Mouse (Mus musculus) adrenal gland, postnatal 4 days (tissue): ENCODE measurements around the gene Orm1. TPM values are rescaled to one million over a fixed set of nuclear protein-coding genes. Genes with fewer than 3 reads are reported as not detected.
A peak's percentile ranks its signal among the peaks of the same experiment; 100 is the strongest.

ENCODE experiments used
- DNase-seq, 2 experiments: peaks; one replicate each; pipeline ENCODE4 v3.0.0; 2021 to 2022; ENCODE audit warnings: low spot score in 2 of 2, mixed read lengths in 2 of 2
- total RNA-seq, 2 experiments: library from RNA; stranded (reverse); gene quantifications; 2 replicates each; pipeline ENCODE4 v1.2.3; 2021

The Orm1 gene
- total RNA-seq, 2 experiments from 2014 or later = 1.2 to 1.6 TPM

DNA sequence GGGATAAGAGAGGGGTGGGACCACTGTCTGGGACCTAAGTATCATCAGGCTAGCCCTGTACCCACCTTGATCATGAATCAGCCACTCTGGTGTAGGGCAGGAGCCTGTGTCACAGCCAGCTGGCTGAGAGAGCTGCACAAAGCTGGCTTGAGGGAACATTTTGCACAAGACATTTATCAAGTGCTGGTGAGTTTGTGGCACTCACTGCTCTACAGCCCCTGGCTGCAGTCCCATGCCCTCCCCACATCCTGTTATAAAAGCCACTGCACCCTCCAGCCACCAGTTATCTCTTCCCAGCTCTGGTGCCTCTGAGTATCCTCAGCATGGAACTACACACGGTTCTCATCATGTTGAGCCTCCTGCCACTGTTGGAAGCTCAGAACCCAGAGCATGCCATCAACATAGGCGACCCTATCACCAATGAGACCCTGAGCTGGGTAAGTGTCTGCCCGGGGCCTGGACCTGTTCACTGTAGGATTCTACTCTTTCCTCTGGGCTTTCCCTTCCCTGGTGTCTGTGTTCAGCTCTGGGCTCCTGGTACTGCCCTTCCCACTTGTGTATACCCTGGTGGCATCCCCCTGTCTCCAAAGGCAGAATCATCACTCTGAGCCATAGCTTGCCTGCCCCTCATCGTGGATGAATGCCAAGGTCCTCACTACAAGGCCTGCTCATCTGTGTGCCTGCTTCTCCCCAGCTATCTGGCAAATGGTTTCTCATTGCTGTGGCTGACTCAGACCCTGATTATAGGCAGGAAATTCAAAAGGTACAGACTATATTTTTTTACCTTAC lies 11.7 kb downstream of the Orm1 start, which contains the start of gene Orm3:
Gene Orm3 (plus strand): TSS at position 286 of the 789 bp plus-strand sequence.
- DNase-seq = no peak

DNA sequence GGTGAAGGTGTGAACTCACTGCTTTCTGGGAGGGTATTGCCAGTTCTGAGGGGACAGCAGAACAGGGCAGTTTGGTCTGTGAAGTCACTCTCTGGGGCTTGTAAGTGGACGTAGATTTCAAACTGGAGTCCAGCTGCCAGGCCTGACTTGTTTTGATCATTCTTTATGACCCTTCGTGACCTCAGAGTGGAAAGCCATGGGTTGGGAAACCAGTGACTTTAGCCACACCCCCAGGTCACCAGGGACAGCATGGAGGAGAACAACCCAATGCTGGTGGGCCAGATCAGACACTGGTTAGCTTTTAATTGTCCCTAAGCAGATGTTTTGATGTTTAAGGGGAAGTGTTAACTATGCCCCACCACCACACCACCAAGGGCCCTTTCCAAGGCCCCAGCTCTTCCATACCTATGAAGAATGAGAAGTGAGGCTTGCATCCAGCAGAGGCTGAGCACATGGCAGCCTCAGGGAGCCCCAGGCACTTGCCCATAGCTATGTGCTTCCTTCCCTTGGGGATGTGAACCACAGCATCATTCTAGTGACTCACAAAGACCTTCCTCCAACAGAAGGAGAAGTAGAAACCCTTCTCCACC lies 12.7 kb downstream of the Orm1 start:
- no peak for DNase-seq

DNA sequence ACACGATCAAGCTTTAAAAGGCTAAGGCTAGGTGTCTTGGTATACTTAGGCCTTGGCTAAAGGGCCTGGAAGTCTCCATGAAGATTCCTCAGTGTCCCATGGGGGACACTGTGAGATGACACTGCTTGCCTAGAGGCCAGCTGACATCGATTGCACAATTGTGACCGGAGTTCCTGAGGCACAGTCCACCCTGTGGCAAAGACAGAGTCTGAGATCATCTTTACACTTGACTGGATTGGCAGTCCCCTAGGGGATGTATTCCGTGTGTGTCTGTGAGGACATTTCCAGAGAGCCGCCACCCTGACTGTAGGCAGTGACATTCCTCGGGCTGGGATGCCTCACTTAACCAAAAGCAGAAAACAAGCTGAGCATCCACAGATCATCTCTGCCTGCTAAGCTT lies 15.5 kb downstream of the Orm1 start:
- DNase-seq = no peak

DNA sequence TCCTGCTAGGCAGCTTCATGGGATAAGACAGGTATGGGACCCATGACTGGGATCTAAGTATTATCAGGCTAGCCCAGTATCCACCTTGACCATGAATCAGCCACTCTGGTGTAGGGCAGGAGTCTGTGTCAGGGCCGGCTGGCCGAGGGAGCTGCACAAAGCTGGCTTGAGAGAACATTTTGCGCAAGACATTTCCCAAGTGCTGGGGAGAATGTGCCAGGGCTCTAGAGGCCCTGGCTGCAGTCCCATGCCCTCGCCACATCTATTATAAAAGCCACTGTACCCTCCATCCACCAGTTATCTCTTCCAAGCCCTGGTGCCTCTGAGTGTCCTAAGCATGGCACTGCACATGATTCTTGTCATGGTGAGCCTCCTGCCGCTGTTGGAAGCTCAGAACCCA lies 17.8 kb downstream of the Orm1 start, which contains the start of gene Orm2:
Gene Orm2 (plus strand): TSS at position 300 of the 400 bp plus-strand sequence.
- no peak for DNase-seq

DNA sequence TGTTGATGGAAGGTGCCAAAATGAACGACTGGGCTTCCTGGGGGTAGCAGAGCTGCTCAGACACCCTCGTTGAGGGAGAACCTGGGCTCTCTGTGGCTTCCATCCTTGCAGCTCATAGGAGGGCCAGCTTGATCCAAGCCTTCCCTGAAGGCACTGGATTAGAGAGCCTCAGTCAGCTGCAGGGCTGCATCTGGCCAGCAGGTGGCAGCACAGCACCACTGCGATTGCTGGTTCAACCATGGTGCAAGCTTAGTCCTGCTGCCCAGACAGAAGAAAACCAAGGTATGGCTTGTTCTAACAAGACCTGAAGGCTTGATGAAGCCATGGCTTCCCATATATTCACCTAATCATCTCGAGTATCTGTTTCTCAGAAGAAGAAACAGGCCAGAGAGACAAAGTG lies 24.2 kb downstream of the Orm1 start:
- peak; percentile 74 to 87 for DNase-seq

DNA sequence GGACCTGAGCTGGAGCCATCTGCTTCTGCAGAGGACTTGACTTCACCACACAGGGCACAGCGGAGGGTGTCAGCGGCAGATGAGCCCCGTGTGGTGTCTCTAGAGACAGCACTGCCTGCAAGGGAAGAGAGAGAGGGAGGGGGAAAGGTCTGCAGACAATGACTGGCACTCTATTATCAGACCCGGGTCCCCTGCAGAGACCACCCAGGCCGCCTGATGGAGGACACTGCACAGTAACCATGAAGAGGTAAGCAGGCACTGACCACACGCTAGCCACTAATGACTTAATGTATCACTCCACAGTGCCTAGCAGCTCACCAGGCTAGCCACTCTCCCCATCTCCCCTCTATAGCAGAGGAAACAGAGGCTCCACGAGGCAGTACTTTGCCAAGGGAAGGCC lies 26.5 kb downstream of the Orm1 start:
- no peak for DNase-seq

DNA sequence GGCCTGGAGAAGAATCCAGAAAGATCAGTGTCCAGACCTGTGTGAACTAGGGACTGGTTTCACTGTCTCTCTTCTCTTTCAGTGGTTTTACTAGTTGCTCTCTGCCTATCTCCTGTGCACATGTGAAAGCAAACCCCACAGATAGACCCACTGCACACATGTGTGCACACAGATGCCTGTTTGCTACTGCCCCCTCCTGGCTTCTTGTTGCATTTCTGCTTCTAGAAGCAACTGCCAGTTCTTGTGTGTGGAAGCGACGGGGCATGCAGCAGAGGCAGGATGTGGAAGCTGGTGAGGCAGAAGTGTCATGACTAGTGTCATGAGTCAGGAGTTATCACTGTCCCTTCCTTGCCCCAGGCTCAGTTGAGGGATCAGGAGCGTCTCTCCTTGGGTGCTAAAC lies 27.5 kb downstream of the Orm1 start:
- DNase-seq = no peak

DNA sequence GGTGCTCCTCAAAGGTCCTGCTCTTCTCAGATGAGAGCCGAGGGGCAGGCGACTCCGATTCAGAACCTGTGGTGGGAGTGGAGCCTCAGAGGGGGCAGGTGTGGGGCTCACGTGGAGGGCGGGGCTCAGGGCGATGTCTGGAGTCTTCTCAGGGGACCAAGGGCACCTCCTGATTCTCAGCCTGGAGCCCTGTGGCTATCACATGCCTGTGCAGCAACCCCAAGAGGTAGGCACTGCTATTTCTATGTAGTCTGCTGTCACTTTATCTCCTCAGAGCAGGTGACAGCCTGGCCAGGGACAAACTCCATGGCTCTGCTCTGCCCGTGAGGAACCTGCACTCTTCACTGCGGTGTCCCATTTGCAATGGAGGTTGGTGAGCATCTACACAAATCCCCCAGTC lies 29.0 kb downstream of the Orm1 start:
- DNase-seq = no peak

DNA sequence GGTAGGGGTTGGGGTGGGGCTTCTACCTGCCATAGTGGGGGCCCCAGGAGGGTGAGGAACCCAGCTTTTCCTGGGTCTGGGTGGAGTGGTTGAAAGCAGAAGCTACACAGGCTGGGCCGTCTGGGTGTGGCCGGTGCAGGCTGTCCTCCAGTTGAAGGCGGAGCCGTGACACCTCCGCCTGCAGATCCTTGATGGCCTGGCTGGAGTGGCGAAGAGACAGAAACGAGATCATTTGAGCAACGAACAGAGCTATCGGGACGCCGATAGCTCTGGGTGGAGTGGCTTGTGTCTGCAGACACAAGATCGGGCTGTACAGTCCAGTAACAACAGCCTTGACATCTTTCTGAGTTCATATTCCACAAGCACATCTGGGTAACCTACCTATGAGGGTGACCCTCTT lies 30.0 kb downstream of the Orm1 start:
- DNase-seq = no peak

DNA sequence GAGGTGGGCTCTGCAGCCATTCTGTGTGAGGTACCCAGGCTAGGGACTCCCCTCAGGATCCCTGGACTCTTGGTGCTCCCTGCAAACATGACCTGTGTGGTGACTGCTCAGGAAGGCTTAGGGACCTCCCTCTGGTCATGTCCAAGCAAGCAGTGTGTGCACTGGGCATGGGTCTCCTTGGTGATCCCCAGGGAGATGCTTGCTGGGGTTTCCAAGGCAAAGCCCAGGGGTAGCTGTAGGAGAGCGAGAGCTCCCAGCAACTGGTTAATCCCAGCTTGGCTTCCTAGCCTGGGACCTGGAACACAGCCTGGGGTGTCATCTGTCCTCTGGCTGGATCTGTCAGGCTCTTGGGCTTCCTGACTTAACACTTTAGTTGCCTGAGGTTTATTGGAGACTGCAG lies 31.0 kb downstream of the Orm1 start:
- DNase-seq = no peak

DNA sequence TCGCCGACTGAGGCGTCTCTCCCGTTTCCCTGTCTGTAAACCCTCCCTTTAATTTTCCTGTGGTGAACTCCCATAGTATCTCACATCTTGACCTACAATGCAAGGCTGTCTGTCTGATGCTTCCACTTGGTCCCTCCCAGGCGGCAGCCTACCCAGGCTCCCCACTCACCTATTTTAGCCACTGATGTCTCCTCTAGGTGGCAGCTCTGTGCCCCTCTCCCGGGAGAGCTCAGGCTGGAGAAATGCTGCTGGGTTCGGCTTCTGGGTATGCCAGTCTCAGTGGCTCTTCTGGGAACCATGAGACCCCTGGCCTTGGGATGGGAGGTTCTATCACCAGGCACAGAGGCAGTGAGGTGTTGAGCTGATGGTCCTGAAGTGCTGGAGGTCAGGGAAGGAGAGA lies 33.1 kb downstream of the Orm1 start:
- DNase-seq = no peak

DNA sequence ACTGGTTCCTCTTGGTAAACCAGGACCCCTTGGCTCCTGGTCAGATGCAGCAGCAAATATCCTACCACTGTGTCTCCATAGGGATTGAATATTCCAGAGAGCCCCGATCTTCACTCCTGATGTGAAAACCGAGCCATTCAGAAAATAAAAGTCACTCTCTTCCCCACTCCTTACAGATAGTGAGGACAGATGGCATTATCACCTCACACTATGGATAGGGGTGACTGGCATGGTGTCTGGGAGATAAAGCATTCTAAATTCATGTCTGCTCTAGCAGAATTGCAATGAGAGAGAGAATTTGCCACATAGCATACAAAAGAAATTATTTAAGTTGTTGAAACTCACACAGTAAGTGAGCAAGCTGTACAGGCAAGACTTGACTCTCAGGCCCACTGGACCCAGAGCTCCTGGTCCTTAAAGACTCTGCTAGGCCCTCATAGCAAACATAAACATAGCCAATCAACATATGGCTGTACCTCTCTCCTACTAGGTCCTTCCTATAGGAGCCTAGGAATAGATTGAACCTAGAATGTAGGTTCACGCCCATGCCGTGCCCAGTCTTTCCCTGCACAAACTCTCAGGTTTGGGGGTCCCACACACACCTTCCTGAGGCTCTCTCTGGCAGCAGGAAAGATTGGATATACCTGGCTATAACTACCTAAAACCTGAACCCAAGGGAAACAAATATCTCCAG lies 38.5 kb downstream of the Orm1 start:
- DNase-seq = no peak

DNA sequence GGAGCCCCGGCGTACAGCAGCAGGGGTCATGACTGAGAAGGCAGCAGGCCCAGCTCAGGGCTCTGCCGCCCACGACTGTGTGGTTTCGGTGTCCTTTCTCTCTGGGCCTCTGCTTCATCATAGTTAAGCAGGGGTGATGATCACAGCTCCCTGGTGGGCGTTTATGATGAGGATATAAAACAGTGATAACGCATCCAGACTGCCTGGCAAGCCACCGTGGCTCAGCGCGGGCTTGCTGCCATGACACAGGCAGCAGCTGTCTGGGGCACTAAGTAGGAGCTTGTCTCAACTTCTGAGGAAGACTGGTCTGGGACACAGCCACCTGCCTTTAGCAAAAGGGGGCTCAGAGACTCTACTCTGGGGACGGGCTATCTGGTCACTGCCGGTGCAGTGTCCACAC lies 39.1 kb downstream of the Orm1 start:
- no peak for DNase-seq

DNA sequence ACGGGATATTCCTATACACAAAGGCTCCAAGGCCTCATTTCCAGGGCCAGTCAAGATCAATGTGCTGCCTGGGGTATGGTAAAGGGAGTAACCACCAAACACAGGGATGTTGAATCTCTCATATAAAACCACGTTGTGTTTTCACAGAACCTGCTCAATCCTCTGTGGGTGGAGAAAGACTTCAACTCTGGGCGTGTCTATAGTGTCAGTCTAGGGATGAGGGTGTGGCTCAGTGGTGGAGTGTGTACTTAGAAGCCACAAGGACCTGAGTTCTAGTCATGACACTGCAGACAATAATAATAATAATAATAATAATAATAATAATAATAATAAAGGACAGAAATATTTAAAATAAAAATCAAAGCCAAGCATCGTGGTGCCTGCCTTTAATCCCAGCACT lies 39.9 kb downstream of the Orm1 start:
- DNase-seq = no peak

DNA sequence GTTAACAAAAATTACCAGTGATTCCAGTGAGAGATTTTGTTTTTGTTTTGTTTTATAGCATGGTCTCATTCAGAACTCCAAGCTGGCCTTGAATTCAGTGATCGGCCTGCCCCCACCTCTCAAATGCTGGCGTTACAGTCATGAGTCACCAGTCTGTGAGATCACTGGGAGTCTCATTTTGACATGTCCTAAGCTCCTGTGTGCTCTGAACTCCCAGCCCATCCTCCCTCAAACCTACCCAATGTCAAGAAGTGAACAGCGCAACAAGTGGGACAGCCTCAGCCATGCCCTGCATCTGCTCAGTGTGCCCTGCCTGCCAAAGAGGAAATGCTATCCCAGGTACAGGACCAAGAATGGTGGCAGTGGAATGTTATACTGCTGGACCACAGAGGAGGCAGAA lies 40.9 kb downstream of the Orm1 start:
- no peak for DNase-seq

DNA sequence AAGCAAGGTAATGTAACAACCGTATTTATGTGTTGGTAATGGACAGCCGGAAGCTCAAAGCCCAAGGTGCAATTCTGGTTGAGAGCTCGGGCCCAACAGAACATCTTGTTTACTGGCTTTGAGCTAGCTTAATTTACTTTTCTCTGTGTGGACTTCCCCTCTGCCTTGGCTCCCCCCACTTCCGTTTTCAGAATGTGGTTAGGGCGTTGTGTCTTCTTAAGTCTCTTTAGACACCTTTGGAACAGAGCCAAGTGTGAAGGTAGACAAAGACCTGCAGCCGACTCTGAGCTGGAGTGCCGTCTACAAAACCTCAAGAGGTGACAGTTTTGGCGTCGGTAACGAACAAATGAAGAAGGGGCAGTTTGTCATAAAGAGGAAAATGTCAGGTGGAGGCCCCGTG lies 41.4 kb downstream of the Orm1 start:
- no peak for DNase-seq

DNA sequence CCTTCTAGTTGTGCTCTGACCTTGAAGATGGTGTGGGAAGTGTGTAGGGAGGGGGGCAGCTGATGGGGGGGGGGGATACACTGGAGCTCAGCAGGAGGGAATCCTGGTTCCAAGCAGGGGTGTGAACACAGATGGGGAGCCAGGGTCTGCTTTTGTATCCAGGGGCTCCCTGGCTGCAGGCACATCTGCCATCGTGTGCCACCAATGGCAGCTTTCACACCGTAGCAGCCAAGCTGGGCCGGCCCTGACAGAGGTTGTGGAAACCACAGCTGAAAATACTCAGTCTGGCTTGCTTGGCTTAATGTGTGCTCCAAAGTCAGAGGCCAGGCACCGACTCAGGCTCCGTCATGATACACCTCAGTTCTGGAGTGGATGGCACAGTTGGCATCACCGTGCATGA lies 43.7 kb downstream of the Orm1 start:
- no peak for DNase-seq

DNA sequence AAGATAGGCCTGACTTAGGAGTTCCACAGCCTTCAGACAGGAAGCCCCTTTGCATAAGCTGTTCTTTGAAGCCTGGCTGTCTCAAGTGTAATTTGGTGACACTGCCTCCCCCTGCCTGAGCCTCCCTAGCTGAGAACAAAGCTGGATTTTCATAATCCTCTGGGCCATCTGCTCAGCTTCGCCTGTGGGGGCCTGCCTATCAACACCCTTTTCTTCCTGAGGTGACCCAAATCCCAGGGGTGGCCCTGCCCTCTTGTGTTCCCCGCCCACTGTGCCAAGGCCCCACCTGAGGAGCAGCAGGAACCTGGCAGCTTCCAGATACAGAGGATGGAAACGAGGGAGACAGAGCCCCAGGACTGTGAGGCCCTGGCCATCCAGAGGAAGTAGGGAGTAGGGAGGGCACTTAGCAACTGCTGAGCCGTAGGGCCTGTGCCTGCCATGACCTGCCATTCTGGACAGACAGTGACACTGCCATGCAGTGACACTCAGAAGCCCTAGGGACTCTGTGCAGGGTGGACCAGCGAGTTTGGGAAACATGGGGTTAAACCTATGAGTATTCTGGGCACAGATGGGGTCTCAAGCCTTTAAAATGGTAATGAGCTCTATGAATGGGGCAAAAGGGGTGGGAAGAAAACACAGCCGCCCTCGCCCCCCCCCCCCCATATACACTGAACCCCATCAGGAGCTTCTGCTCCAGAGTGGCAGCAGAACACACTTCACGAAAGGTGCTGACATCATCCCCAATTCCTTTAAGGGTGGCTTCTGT lies 44.9 kb downstream of the Orm1 start:
- no peak for DNase-seq

DNA sequence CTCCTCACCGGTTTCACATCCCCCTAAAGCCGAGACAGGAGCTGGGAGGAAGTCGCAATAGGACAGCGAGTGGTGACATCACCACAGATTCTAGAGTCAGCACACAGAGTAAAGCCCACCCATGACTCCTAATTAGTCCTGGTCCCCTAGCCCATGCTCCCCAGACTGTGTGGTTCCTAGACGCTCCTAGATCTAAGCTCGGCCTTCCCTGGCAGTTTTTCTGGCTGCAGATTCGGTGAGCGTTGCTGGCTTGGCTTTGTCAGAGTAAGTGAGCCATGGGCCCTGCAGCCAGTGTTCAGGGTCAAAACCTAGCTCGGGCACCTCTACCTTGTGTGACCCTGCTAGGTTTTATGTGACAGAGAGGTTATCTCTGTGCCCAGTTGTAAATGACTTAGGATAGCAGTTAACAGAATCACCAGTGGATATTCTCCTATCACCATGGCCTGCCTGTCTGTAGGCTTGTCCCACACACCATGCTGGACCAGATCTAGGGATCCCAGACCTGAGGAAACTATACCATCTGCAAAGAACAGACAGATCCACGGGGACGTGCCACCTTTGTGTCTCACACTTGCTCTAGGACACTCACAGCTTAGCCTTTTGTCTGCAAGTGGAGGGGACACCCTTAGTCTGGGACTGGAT lies 45.6 kb downstream of the Orm1 start:
- no peak for DNase-seq

DNA sequence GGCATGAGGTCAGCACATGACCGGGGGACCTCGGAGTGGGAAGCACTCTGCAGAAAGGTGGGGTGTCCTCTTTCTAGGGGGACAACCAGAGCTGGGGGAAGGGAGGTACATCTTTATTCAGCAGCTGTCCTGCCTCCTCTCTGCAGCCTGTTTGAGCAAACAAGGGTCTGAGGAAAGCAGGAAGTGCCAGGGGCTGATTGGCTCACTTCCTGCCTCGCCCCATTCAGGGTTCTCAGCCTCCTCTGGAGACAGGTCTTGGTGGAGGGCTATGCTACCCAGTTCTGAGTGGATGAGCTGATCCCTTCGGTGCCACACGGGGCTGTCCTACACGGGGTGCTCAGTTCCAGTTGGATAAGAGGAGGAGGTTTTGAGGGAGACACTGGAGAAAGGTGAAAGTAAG lies 47.0 kb downstream of the Orm1 start:
- no peak for DNase-seq
